Mouse (Mus musculus): ENCODE results near the gene Zfp503. TPM values are rescaled to one million over a fixed set of nuclear protein-coding genes. Genes with fewer than 3 reads are reported as not detected.

Gene Zfp503
- polyA plus RNA-seq (2017; shearing (Covaris generic)), result not detected

DNA sequence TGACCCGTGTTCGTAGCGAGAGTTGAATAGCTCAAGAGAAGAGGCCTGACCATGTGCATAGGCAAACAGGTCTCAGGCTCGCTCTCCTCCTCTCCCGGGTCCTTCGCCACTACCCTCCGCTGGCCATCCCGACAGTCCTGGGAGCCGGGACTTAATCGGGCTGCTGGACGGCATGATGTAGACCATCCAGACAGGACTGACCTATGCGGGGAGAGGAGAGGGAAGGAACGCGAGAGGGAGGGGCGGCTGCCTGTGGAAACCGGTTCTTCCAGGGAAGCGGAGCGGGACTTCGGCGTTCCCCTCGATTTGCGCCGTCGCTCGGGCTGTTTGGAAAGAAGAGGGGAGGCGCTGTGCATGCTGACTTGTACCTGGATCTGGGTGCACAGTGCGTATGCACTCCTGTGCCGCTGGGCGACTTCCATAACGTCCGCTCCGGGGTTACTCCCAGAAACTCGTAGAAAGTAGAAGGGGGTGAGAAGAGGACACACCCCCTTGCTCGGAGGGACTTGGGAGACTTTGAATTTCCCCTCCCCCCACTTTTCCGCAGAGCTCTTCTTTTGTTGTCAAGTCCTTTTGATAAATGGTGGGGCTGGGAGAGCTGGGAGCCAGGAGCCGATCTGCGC lies at the start of gene Zfp503:
TSS of gene Zfp503 (minus strand) at position 311 of the 623 bp plus-strand sequence.

DNA sequence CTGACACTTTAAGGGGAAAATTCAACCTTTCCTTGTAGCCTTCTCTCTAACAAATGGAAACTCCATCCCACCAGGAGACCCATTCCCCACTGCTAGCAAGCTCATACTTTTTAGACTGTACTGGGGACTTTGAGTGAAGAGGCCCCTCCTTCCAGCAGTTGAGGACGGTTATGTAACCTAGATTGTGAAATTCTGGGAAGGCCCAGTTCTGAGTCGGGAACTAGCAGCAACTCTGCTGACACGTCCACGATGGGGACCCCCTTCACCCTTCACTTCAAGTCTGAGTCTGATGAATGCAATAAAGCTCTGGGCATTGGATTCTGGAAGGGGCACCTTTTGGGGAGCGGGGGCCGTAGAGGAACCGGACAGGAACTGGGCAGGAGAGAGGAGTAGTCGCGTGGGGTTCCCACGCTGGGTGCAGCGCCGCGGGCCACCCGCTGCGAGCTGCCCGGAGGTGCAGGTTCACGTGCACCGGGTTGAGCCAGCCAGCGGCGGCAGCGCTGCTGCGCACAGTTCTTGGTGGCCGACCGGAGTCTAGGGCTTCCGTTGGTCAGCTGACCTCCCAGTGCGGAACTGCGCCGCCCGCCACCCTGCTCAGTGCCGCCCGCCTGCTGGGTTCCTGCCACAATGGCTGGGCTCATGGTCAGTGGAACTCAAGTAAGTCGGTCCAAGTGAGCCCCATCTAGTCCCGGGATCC lies 30.0 kb upstream of the Zfp503 start, which contains the start of gene Lrmda:
TSS of gene Lrmda (plus strand) at position 461 of the 697 bp plus-strand sequence.

Other genes starting within 250 kb of the Zfp503 start
- gene Samd8, start 239.1 kb downstream of the Zfp503 start, polyA plus RNA-seq (2017; shearing (Covaris generic)), result 29.0 TPM
- gene Dusp13, start 238.4 kb downstream of the Zfp503 start, polyA plus RNA-seq (2017; shearing (Covaris generic)), result not detected
- gene Vdac2, start 164.4 kb downstream of the Zfp503 start, polyA plus RNA-seq (2017; shearing (Covaris generic)), result 108 TPM
- 14.1 TPM for gene Comtd1, start 140.6 kb downstream of the Zfp503 start, polyA plus RNA-seq (2017; shearing (Covaris generic))
- not detected for gene Lrmda, start 30.1 kb upstream of the Zfp503 start, polyA plus RNA-seq (2017; shearing (Covaris generic))